Mouse (Mus musculus): ENCODE measurements around the gene Ptges3l. TPM values are rescaled to one million over a fixed set of nuclear protein-coding genes. Genes with fewer than 3 reads are reported as not detected.
A peak's percentile ranks its signal among the peaks of the same experiment; 100 is the strongest.
"Not testable (repeated sequence)": the region's sequence is repeated elsewhere in the genome, so short reads cannot be mapped to it uniquely, and the experiment has no call there.

Gene Ptges3l
- polyA plus RNA-seq, 1 experiment, result 58.8 TPM

GRCm38 (mm10) chr11:101415306-101415705, 9.8 kb downstream of the Ptges3l start:
- Histone ChIP-seq H3ac (ENCODE audit: control insufficient read depth, insufficient read length) (no peak overlapping the region), H3K36me3 (ENCODE audit: control insufficient read depth, insufficient read depth) (peaks cover 8% of the 10 kb centered on the region)

DNA sequence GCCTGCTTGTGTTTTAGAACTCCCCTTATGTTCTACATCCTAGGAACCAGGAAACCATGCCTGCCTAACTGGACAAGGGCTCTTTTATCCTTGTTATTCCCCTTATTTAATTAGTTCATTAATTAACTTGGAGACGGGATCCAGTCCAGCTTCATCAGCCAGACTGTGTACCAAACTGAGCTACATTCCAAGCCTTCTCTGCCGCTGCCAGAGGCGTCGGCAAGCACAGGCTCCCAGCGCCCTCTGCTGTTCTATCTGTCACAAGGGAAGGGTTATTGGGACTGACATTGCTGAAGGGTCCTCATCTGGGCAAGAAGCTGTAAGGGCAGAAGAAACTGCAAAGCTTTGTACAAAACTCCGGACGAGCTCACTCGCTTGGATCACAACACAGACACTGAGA, 30.0 kb downstream of the Ptges3l start:
- Histone ChIP-seq H3K4me2 (ENCODE audit: low read depth) (no peak overlapping the region), H3K79me2 (ENCODE audit: control insufficient read depth, insufficient read depth) (no peaks in the 10 kb centered on the region), H3K27me3 (ENCODE audit: control insufficient read depth, insufficient read depth, insufficient read length) (peaks cover 14% of the 10 kb centered on the region), H3ac (ENCODE audit: control insufficient read depth, insufficient read length) (no peak overlapping the region), H3K36me3 (ENCODE audit: control insufficient read depth, insufficient read depth) (no peaks in the 10 kb centered on the region), H3K4me3 (no peak overlapping the region)
- TF ChIP-seq E2F4 (IDR thresholded peaks at IDR 0.05; ENCODE audit: insufficient read depth) (no peak), TCF3 (IDR thresholded peaks at IDR 0.05; ENCODE audit: insufficient read length, low read depth) (no peak), POLR2AphosphoS2 (IDR thresholded peaks at IDR 0.05; ENCODE audit: insufficient read length, low read depth) (no peak), POLR2A (IDR thresholded peaks at IDR 0.05; ENCODE audit: insufficient read length, low read depth) (no peak), REST (IDR thresholded peaks at IDR 0.05; ENCODE audit: insufficient read depth, insufficient read length) (no peak), USF1 (IDR thresholded peaks at IDR 0.05; ENCODE audit: low read depth) (no peak), SRF (IDR thresholded peaks at IDR 0.05; ENCODE audit: control insufficient read depth, insufficient read length, low read depth) (no peak), MYOD1 (IDR thresholded peaks at IDR 0.05; ENCODE audit: control insufficient read depth in 1 of 3, insufficient read length in 2 of 3, low read depth in 2 of 3) (no peak), TCF12 (IDR thresholded peaks at IDR 0.05; ENCODE audit: insufficient read depth, poor library complexity, severe bottlenecking) (no peak), MAX (IDR thresholded peaks at IDR 0.05; ENCODE audit: low read depth) (no peak), MYOG (IDR thresholded peaks at IDR 0.05; ENCODE audit: control insufficient read depth in 1 of 3, insufficient read depth in 1 of 3, insufficient read length in 2 of 3, low read depth in 2 of 3) (no peak), CEBPB (IDR thresholded peaks at IDR 0.05; ENCODE audit: insufficient read depth, poor library complexity, severe bottlenecking) (no peak)

More at GRCm38 (mm10) chr11:101415306-101415705, 9.8 kb downstream of the Ptges3l start:
- H3K27me3 ChIP-seq (ENCODE audit: control insufficient read depth, insufficient read depth, insufficient read length), result no peaks in the 10 kb centered on the region
- H3K4me3 ChIP-seq, result no peak overlapping the region
- H3K4me2 ChIP-seq (ENCODE audit: low read depth), result no peak overlapping the region
- TF ChIP-seq TCF12 (IDR thresholded peaks at IDR 0.05; ENCODE audit: insufficient read depth, poor library complexity, severe bottlenecking) (peak; percentile 20), MAX (IDR thresholded peaks at IDR 0.05; ENCODE audit: low read depth) (no peak), MYOG (IDR thresholded peaks at IDR 0.05; ENCODE audit: control insufficient read depth in 1 of 3, insufficient read depth in 1 of 3, insufficient read length in 2 of 3, low read depth in 2 of 3) (peak in 1 of 3 experiments; percentile 49), MYOD1 (IDR thresholded peaks at IDR 0.05; ENCODE audit: control insufficient read depth in 1 of 3, insufficient read length in 2 of 3, low read depth in 2 of 3) (peak; percentile 25 to 63 (median 60)), USF1 (IDR thresholded peaks at IDR 0.05; ENCODE audit: low read depth) (peak; percentile 67)
- no peaks in the 10 kb centered on the region for H3K79me2 ChIP-seq (ENCODE audit: control insufficient read depth, insufficient read depth)

DNA sequence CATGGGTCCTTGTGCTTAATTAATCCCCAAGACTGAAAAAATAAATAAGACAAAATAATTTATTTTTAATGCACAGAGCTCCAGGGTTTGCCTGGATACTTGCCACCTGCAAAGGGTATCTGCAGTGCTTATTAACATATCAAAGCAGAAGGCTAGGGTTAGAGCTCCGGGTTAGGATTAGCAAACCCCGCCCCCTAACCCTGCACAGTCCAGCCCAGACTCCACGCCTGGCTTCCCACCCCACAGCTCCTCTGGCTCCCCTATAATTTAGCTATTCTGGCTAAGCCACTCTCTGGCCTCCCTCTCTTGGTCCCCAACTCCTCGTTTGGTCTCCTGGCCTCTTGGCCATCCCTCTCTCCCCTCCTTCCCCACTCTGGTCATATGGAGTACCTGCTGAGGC, 43.3 kb downstream of the Ptges3l start:
- H3K27me3 ChIP-seq (ENCODE audit: control insufficient read depth, insufficient read depth, insufficient read length), result peaks cover 18% of the 10 kb centered on the region
- no peak overlapping the region for H3K4me3 ChIP-seq
- TF ChIP-seq TCF12 (IDR thresholded peaks at IDR 0.05; ENCODE audit: insufficient read depth, poor library complexity, severe bottlenecking), result no peak
- no peak overlapping the region for H3ac ChIP-seq (ENCODE audit: control insufficient read depth, insufficient read length)
- no peaks in the 10 kb centered on the region for H3K36me3 ChIP-seq (ENCODE audit: control insufficient read depth, insufficient read depth)
- no peaks in the 10 kb centered on the region for H3K79me2 ChIP-seq (ENCODE audit: control insufficient read depth, insufficient read depth)
- H3K4me2 ChIP-seq (ENCODE audit: low read depth), result no peak overlapping the region

DNA sequence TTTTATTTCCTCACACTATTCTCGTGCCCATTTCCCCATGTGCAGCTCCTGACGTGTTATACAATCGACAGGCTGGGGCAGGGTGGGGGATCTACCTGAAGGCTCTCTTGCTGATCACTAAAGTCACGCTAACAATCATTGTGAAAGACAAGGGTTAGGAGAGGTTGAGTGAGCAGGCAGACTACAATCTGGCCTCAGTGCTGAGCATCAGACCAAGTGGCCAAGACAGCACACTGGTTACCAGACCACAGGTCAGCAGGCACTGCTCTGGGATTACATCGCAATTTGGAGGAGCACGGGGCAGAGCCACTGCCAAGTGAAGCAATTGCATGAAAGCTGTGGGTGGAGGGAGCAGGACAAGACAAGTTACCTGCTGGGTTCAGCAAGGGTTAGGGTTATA, 46.2 kb downstream of the Ptges3l start:
- no peak overlapping the region for H3ac ChIP-seq (ENCODE audit: control insufficient read depth, insufficient read length)
- H3K36me3 ChIP-seq (ENCODE audit: control insufficient read depth, insufficient read depth), result no peaks in the 10 kb centered on the region
- H3K4me2 ChIP-seq (ENCODE audit: low read depth), result no peak overlapping the region
- TF ChIP-seq CEBPB (IDR thresholded peaks at IDR 0.05; ENCODE audit: insufficient read depth, poor library complexity, severe bottlenecking) (no peak), POLR2AphosphoS2 (IDR thresholded peaks at IDR 0.05; ENCODE audit: insufficient read length, low read depth) (no peak), E2F4 (IDR thresholded peaks at IDR 0.05; ENCODE audit: insufficient read depth) (no peak), TCF3 (IDR thresholded peaks at IDR 0.05; ENCODE audit: insufficient read length, low read depth) (no peak), MYOD1 (IDR thresholded peaks at IDR 0.05; ENCODE audit: control insufficient read depth in 1 of 3, insufficient read length in 2 of 3, low read depth in 2 of 3) (no peak), TCF12 (IDR thresholded peaks at IDR 0.05; ENCODE audit: insufficient read depth, poor library complexity, severe bottlenecking) (no peak), USF1 (IDR thresholded peaks at IDR 0.05; ENCODE audit: low read depth) (no peak), POLR2A (IDR thresholded peaks at IDR 0.05; ENCODE audit: insufficient read length, low read depth) (no peak), MYOG (IDR thresholded peaks at IDR 0.05; ENCODE audit: control insufficient read depth in 1 of 3, insufficient read depth in 1 of 3, insufficient read length in 2 of 3, low read depth in 2 of 3) (no peak), REST (IDR thresholded peaks at IDR 0.05; ENCODE audit: insufficient read depth, insufficient read length) (no peak), SRF (IDR thresholded peaks at IDR 0.05; ENCODE audit: control insufficient read depth, insufficient read length, low read depth) (no peak), MAX (IDR thresholded peaks at IDR 0.05; ENCODE audit: low read depth) (no peak)
- H3K27me3 ChIP-seq (ENCODE audit: control insufficient read depth, insufficient read depth, insufficient read length), result peaks cover 37% of the 10 kb centered on the region
- H3K4me3 ChIP-seq, result no peak overlapping the region
- no peaks in the 10 kb centered on the region for H3K79me2 ChIP-seq (ENCODE audit: control insufficient read depth, insufficient read depth)

DNA sequence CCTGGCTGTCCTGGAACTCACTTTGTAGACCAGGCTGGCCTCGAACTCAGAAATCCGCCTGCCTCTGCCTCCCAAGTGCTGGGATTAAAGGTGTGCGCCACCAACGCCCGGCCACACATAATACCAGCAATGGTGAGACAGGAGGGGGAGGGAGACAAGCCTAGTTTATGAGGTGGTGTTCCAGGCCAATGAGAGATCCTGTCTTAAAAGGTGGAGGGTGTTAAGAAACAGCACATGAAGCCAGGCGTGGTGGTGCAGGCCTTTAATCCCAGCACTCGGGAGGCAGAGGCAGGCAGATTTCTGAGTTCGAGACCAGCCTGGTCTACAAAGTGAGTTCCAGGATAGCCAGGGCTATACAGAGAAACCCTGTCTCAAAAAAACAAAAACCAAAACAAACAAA, 46.9 kb downstream of the Ptges3l start:
- H3K27me3 ChIP-seq (ENCODE audit: control insufficient read depth, insufficient read depth, insufficient read length), result peaks cover 43% of the 10 kb centered on the region
- not testable (repeated sequence) for H3ac ChIP-seq (ENCODE audit: control insufficient read depth, insufficient read length); H3K79me2 ChIP-seq (ENCODE audit: control insufficient read depth, insufficient read depth); H3K36me3 ChIP-seq (ENCODE audit: control insufficient read depth, insufficient read depth); H3K4me2 ChIP-seq (ENCODE audit: low read depth); H3K4me3 ChIP-seq

Measured in myocyte (in vitro differentiated cells).